Mouse (Mus musculus) cerebellum, adult 2 months (tissue): ENCODE measurements around the gene Zfyve28.

Experiments
- CTCF ChIP-seq: fragments of 200-500 bp; IDR thresholded peaks from 2 replicates; pipeline ENCODE4 v1.5.1; 2011; ENCODE audit warnings: low read depth, mild to moderate bottlenecking, control low read depth, low read length, moderate library complexity, borderline replicate concordance; ENCODE audit not compliant: insufficient read depth
- POLR2A ChIP-seq: fragments of 200-500 bp; IDR thresholded peaks from 2 replicates; pipeline ENCODE4 v1.6.1; 2011; ENCODE audit warnings: low read length, control low read depth, borderline replicate concordance; ENCODE audit not compliant: insufficient read depth

- TF ChIP-seq POLR2A, result no peak
- no peak for TF ChIP-seq CTCF
These were observed 37.0 kb upstream of the Zfyve28 start for GRCm38 (mm10) chr5:34325286-34325685.
